Mouse (Mus musculus) WW6 (cell line): ENCODE measurements around the gene Aire.
A peak's percentile ranks its signal among the peaks of the same experiment; 100 is the strongest.

Source experiments
- DNase-seq: peaks from one replicate; pipeline ENCODE4 v3.0.0-alpha.2; 2013; ENCODE audit warnings: low read depth, low spot score

The Aire gene

GRCm38 (mm10) chr10:78043406-78043836 lies at the start of gene Aire:
Gene Aire, minus strand, starts transcription at chr10:78043610.
- DNase-seq: peak; percentile 73

- DNase-seq: no peak
Observed at GRCm38 (mm10) chr10:78092725-78093029, 49.3 kb upstream of the Aire start.

GRCm38 (mm10) chr10:78091865-78092724 lies 48.7 kb upstream of the Aire start:
- no peak for DNase-seq

- DNase-seq: no peak
Observed at GRCm38 (mm10) chr10:78090706-78091491, 47.5 kb upstream of the Aire start.

GRCm38 (mm10) chr10:78090246-78090645 lies 46.8 kb upstream of the Aire start:
- DNase-seq: no peak

- DNase-seq: no peak
Observed at GRCm38 (mm10) chr10:78087101-78087511, 43.7 kb upstream of the Aire start.

- no peak for DNase-seq
Observed at GRCm38 (mm10) chr10:78086444-78087061, 43.1 kb upstream of the Aire start.

GRCm38 (mm10) chr10:78085711-78086110 lies 42.3 kb upstream of the Aire start:
- no peak for DNase-seq

- no peak for DNase-seq
Observed at GRCm38 (mm10) chr10:78084073-78084472, 40.7 kb upstream of the Aire start.

GRCm38 (mm10) chr10:78079955-78080591 lies 36.7 kb upstream of the Aire start:
- DNase-seq: no peak

GRCm38 (mm10) chr10:78078276-78078675 lies 34.9 kb upstream of the Aire start:
- DNase-seq: no peak

- no peak for DNase-seq
Observed at GRCm38 (mm10) chr10:78077862-78078261, 34.5 kb upstream of the Aire start.

GRCm38 (mm10) chr10:78074977-78075376 lies 31.6 kb upstream of the Aire start:
- no peak for DNase-seq

GRCm38 (mm10) chr10:78074151-78074550 lies 30.7 kb upstream of the Aire start:
- no peak for DNase-seq

- peak; percentile 64 for DNase-seq
Observed at GRCm38 (mm10) chr10:78069101-78070011, 25.9 kb upstream of the Aire start, which contains the start of gene Icosl. Gene Icosl, plus strand, starts transcription at chr10:78069302.

GRCm38 (mm10) chr10:78068541-78068940 lies 25.1 kb upstream of the Aire start:
- DNase-seq: no peak

- DNase-seq: no peak
Observed at GRCm38 (mm10) chr10:78067226-78067625, 23.8 kb upstream of the Aire start.

- DNase-seq: no peak
Observed at GRCm38 (mm10) chr10:78063122-78063521, 19.7 kb upstream of the Aire start.

GRCm38 (mm10) chr10:78057056-78057455 lies 13.6 kb upstream of the Aire start:
- DNase-seq: no peak

- no peak for DNase-seq
Observed at GRCm38 (mm10) chr10:78054633-78055565, 11.5 kb upstream of the Aire start.
